Comparison of ENCODE assay signal across 8 mouse cellular contexts in genomic region chr8:70477269-70477982, GRCm38 (mm10). TPM values are rescaled to one million over a fixed set of nuclear protein-coding genes. Genes with fewer than 3 reads are reported as not detected.
DNase-seq lines count a peak whose midpoint lies in the region; ATAC-seq and TF ChIP-seq lines count a peak whose summit lies in the region.

No protein-coding gene starts in this region.

- H3K36me3 ChIP-seq in E14TG2a.4 (ENCODE audit: insufficient read depth, low read length), result peaks cover 7% of the 10 kb centered on the region
- 0 out of 2 replicates have a peak, but pooled peaks cover 4% of the 10 kb centered on the region for H3K36me3 ChIP-seq in embryonic facial prominence, embryonic 14.5 days (ENCODE audit: control insufficient read depth, insufficient read depth, low read length)
- no peaks in the 10 kb centered on the region for H3K36me3 ChIP-seq in intestine, postnatal 0 days (ENCODE audit: control insufficient read depth, insufficient read depth)

- peak; percentile 27; the same call in 1 of the 2 replicates for ATAC-seq in embryonic facial prominence, embryonic 14.5 days (ENCODE audit: low read depth)
- ATAC-seq in intestine, postnatal 0 days, result peak; percentile 40

- DNase-seq in adrenal gland, postnatal 10 days, result peak; percentile 25
- DNase-seq in adrenal gland, postnatal 25 days, result no peak
- DNase-seq in embryonic facial prominence, embryonic 14.5 days (ENCODE audit: low spot score), result peak; percentile 60
- peak; percentile 64 for DNase-seq in lung, postnatal 10 days
- peak; percentile 76 for DNase-seq in yolk sac, embryonic 10.5 days (ENCODE audit: low spot score)
- no peak for DNase-seq in right cerebral cortex, postnatal 14 days

- H3K27ac ChIP-seq in embryonic facial prominence, embryonic 14.5 days (replicated peaks; ENCODE audit: low read depth, low read length), result no peak overlapping the region
- H3K27ac ChIP-seq in intestine, postnatal 0 days (ENCODE audit: low read depth, low read length), result peak overlapping the region; percentile 66

- 2% methylated on average over 20 of the region's 21 CpGs for WGBS in embryonic facial prominence, embryonic 14.5 days
- 3% methylated on average over 21 of the region's 21 CpGs for WGBS in intestine, postnatal 0 days

- TF ChIP-seq CTCF in E14TG2a.4 (conservative IDR thresholded peaks at IDR 0.05; ENCODE audit: low read length), result no peak
- no peak for TF ChIP-seq CTCF in intestine, postnatal 0 days (IDR thresholded peaks at IDR 0.05; ENCODE audit: low read depth)

- H3K4me3 ChIP-seq in E14TG2a.4 (replicated peaks; ENCODE audit: low read length), result peak overlapping the region; percentile 96
- H3K4me3 ChIP-seq in embryonic facial prominence, embryonic 14.5 days (ENCODE audit: low read depth, low read length), result peak overlapping the region; percentile 76
- H3K4me3 ChIP-seq in intestine, postnatal 0 days (ENCODE audit: low read depth, low read length), result peak overlapping the region; percentile 71

- H3K4me1 ChIP-seq in E14TG2a.4 (replicated peaks; ENCODE audit: low read depth, low read length), result peaks cover 37% of the 10 kb centered on the region
- peaks cover 4% of the 10 kb centered on the region; the same call in 1 of the 2 replicates for H3K4me1 ChIP-seq in embryonic facial prominence, embryonic 14.5 days (ENCODE audit: control insufficient read depth, insufficient read depth, low read length)
- peaks cover 6% of the 10 kb centered on the region; the same call in 1 of the 2 replicates for H3K4me1 ChIP-seq in intestine, postnatal 0 days (replicated peaks; ENCODE audit: control insufficient read depth, insufficient read depth, low read length)

- no peak overlapping the region for H3K9ac ChIP-seq in embryonic facial prominence, embryonic 14.5 days (ENCODE audit: low read depth, low read length)
- no peak overlapping the region for H3K9ac ChIP-seq in intestine, postnatal 0 days (ENCODE audit: low read depth, low read length)

- H3K9me3 ChIP-seq in E14TG2a.4 (ENCODE audit: low read length), result no peaks in the 10 kb centered on the region
- no peaks in the 10 kb centered on the region for H3K9me3 ChIP-seq in embryonic facial prominence, embryonic 14.5 days (ENCODE audit: control insufficient read depth, low read length)
- H3K9me3 ChIP-seq in intestine, postnatal 0 days (ENCODE audit: control insufficient read depth), result no peaks in the 10 kb centered on the region

- peak overlapping the region; percentile 89 for H3K4me2 ChIP-seq in embryonic facial prominence, embryonic 14.5 days (ENCODE audit: low read depth, low read length)
- H3K4me2 ChIP-seq in intestine, postnatal 0 days (replicated peaks; ENCODE audit: low read depth), result peak overlapping the region; percentile 86

- peaks cover 25% of the 10 kb centered on the region for H3K27me3 ChIP-seq in E14TG2a.4 (ENCODE audit: insufficient read depth, low read length)
- H3K27me3 ChIP-seq in embryonic facial prominence, embryonic 14.5 days (replicated peaks; ENCODE audit: control insufficient read depth, insufficient read depth, low read length), result no peaks in the 10 kb centered on the region
- no peaks in the 10 kb centered on the region for H3K27me3 ChIP-seq in intestine, postnatal 0 days (replicated peaks; ENCODE audit: control insufficient read depth, insufficient read depth, low read length)

RNA-seq across cellular contexts. Expression of gene Klhl26, which starts 0.7 kb away (rescaled TPM):
- 10 to 100 TPM; 14.0 to 15.1 TPM for total RNA-seq in adrenal gland, postnatal 10 days (2021)
- total RNA-seq in adrenal gland, postnatal 25 days (2021), result 22.3 and 24.9 TPM in 2 replicates
- 18.7 and 21.5 TPM in 2 replicates for polyA plus RNA-seq in embryonic facial prominence, embryonic 14.5 days (2014; fragmentation: Nextera tagmentation; extraction: Ambion mirVana)
- polyA plus RNA-seq in intestine, postnatal 0 days (2015; fragmentation: Nextera tagmentation; extraction: Ambion mirVana), result 9.3 and 10.5 TPM in 2 replicates

RNA-seq across cellular contexts. Expression of gene Tmem59l, which starts 9.7 kb away (rescaled TPM):
- 1 to 10 TPM; 2.9 to 4.5 TPM for total RNA-seq in adrenal gland, postnatal 10 days (2021)
- total RNA-seq in adrenal gland, postnatal 25 days (2021), result 10.1 and 10.2 TPM in 2 replicates
- 10.2 and 14.5 TPM in 2 replicates for polyA plus RNA-seq in embryonic facial prominence, embryonic 14.5 days (2014; fragmentation: Nextera tagmentation; extraction: Ambion mirVana)
- polyA plus RNA-seq in intestine, postnatal 0 days (2015; fragmentation: Nextera tagmentation; extraction: Ambion mirVana), result 2.3 and 2.4 TPM in 2 replicates

RNA-seq across cellular contexts. Expression of gene Crlf1, which starts 15.5 kb away (rescaled TPM):
- total RNA-seq in adrenal gland, postnatal 10 days (2021), result under 1 TPM; 0.21 to 0.42 TPM
- 0.18 TPM in 1 of 2 replicates, not detected in the other for total RNA-seq in adrenal gland, postnatal 25 days (2021)
- 67.3 and 68.1 TPM in 2 replicates for polyA plus RNA-seq in embryonic facial prominence, embryonic 14.5 days (2014; fragmentation: Nextera tagmentation; extraction: Ambion mirVana)
- polyA plus RNA-seq in intestine, postnatal 0 days (2015; fragmentation: Nextera tagmentation; extraction: Ambion mirVana), result 0.61 and 0.81 TPM in 2 replicates

RNA-seq across cellular contexts. Expression of gene Rex1bd, which starts 29.1 kb away (rescaled TPM):
- 100 to 1,000 TPM; 121 to 130 TPM for total RNA-seq in adrenal gland, postnatal 10 days (2021)
- total RNA-seq in adrenal gland, postnatal 25 days (2021), result 141 and 158 TPM in 2 replicates
- 144 and 148 TPM in 2 replicates for polyA plus RNA-seq in embryonic facial prominence, embryonic 14.5 days (2014; fragmentation: Nextera tagmentation; extraction: Ambion mirVana)
- polyA plus RNA-seq in intestine, postnatal 0 days (2015; fragmentation: Nextera tagmentation; extraction: Ambion mirVana), result 145 and 148 TPM in 2 replicates

RNA-seq across cellular contexts. Expression of gene Uba52, which starts 33.2 kb away (rescaled TPM):
- total RNA-seq in adrenal gland, postnatal 10 days (2021), result 1,000 to 10,000 TPM; 1,751 to 1,916 TPM
- total RNA-seq in adrenal gland, postnatal 25 days (2021), result 1,380 and 1,587 TPM in 2 replicates
- polyA plus RNA-seq in embryonic facial prominence, embryonic 14.5 days (2014; fragmentation: Nextera tagmentation; extraction: Ambion mirVana), result 991 and 1,091 TPM in 2 replicates
- polyA plus RNA-seq in intestine, postnatal 0 days (2015; fragmentation: Nextera tagmentation; extraction: Ambion mirVana), result 805 and 863 TPM in 2 replicates

Comparison
In these comparisons a context has a peak if more than half of its experiments do, and no peak if none do; other contexts are left out.
1. DNase-seq: peak in adrenal gland, postnatal 10 days (single experiment), embryonic facial prominence, embryonic 14.5 days (single experiment), lung, postnatal 10 days (single experiment) and yolk sac, embryonic 10.5 days (single experiment); none in adrenal gland, postnatal 25 days (single experiment) and right cerebral cortex, postnatal 14 days (single experiment).
2. Peak in every context shown above with its lines, with median percentiles within 50 percentile points of each other: H3K4me3 ChIP-seq.